Mouse (Mus musculus) stomach, embryonic 15.5 days (tissue): ENCODE results near the gene Hcar2. TPM values are rescaled to one million over a fixed set of nuclear protein-coding genes. Genes with fewer than 3 reads are reported as not detected.

Experiments used
- ATAC-seq: fragments of 200-750 bp; cut with Nextera tagmentation; 2 replicates; pipeline ENCODE4 v1.8.0; 2017; ENCODE audit warnings: low read depth, moderate number of reproducible peaks, moderate TSS enrichment; ENCODE audit not compliant: insufficient read depth, low FRiP score
- H3K27ac ChIP-seq: fragments of 300-500 bp; sonication (generic); 2 replicates; pipeline ENCODE4 v1.5.1; 2015; ENCODE audit warnings: mild to moderate bottlenecking, inconsistent platforms
- H3K27me3 ChIP-seq: fragments of 300-500 bp; sonication (generic); replicated peaks from 2 replicates; pipeline ENCODE4 v1.6.1; 2015; ENCODE audit warnings: inconsistent platforms
- H3K36me3 ChIP-seq: fragments of 300-500 bp; sonication (generic); 2 replicates; pipeline ENCODE4 v1.6.1; 2015; ENCODE audit warnings: inconsistent platforms
- H3K4me1 ChIP-seq: fragments of 300-500 bp; sonication (generic); 2 replicates; pipeline ENCODE4 v1.6.1; 2015; ENCODE audit warnings: inconsistent platforms
- H3K4me2 ChIP-seq: fragments of 300-500 bp; sonication (generic); 2 replicates; pipeline ENCODE4 v1.6.1; 2015; ENCODE audit warnings: mild to moderate bottlenecking, inconsistent platforms
- H3K4me3 ChIP-seq: fragments of 300-500 bp; sonication (generic); replicated peaks from 2 replicates; pipeline ENCODE4 v1.5.1; 2015; ENCODE audit warnings: inconsistent platforms
- H3K9ac ChIP-seq: fragments of 300-500 bp; sonication (generic); 2 replicates; pipeline ENCODE4 v1.6.1; 2015; ENCODE audit warnings: inconsistent platforms
- H3K9me3 ChIP-seq: fragments of 300-500 bp; sonication (generic); 2 replicates; pipeline ENCODE4 v1.6.1; 2016; ENCODE audit warnings: inconsistent platforms
- WGBS: fragments of 180-500 bp; shearing (Covaris S2); methylation state at CpG from one replicate; pipeline ENCODE4 v1.1.7; 2015; 5-methylcytosine and 5-hydroxymethylcytosine counted together
- polyA plus RNA-seq: library from polyadenylated mRNA; unstranded; fragments of >200 nt; fragmentation: Nextera tagmentation; extraction: Ambion mirVana; gene quantifications from 2 replicates; pipeline ENCODE4 v1.2.1, GENCODE M21; 2015

The Hcar2 gene
- polyA plus RNA-seq, 1 experiment from 2014 or later, result 4.4 TPM

DNA sequence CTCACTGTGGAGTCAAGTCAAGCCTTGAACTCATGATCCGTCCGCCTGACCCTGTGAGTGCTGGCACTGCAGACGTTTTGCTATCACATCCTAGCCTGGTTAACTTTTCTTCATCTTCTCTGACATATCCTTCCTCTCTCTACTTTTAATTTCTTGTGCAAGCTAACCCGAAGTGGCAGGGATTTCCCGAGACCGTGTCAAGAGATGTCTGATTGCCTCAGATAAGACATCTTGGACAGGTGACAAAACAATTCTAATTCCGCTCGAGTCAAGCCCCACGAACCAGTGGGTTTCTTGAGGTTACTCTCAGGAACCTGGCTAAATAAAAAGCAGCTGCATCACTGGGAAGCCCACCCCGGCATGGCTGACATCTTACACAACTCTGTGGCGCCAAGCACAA lies 6.5 kb downstream of the Hcar2 start:
- Histone ChIP-seq H3K9ac (no peak overlapping the region), H3K9me3 (no peaks in the 10 kb centered on the region), H3K4me1 (peaks cover 5% of the 10 kb centered on the region), H3K36me3 (no peaks in the 10 kb centered on the region), H3K27me3 (no peaks in the 10 kb centered on the region), H3K27ac (no peak overlapping the region), H3K4me3 (no peak overlapping the region), H3K4me2 (no peak overlapping the region)
- 72% methylated on average over 11 of the region's 11 CpGs for WGBS
- ATAC-seq, result no peak

DNA sequence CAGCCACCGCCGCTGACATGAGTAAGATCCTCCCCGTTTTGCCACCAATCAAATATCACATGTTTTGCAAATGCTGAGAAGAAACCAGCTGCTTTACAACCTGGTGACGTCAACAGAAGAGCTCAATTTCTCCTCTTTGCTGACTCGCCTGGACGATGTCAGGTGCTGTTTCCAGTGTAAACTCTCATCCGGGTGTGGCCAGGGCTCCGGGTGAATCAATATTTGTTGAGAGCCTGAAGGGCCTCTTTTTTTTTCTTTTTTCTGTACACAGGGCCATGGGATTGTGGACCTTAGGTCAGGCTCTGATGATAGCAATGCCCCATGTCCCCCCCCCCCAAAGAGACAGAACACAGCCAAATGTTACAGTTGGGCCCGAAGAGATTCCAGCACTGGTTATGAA lies 10.8 kb downstream of the Hcar2 start:
- no peaks in the 10 kb centered on the region for H3K9me3 ChIP-seq
- no peak overlapping the region for H3K4me3 ChIP-seq
- no peak overlapping the region for H3K9ac ChIP-seq
- no peaks in the 10 kb centered on the region for H3K27me3 ChIP-seq
- peak overlapping the region; percentile 49; the same call in 1 of the 2 replicates for H3K27ac ChIP-seq
- H3K4me1 ChIP-seq, result peaks cover 5% of the 10 kb centered on the region
- 61% methylated on average over 9 of the region's 9 CpGs for whole genome bisulfite sequencing
- peak overlapping the region; percentile 17; the same call in 1 of the 2 replicates for H3K4me2 ChIP-seq
- ATAC-seq, result peak; percentile 88
- no peaks in the 10 kb centered on the region for H3K36me3 ChIP-seq

DNA sequence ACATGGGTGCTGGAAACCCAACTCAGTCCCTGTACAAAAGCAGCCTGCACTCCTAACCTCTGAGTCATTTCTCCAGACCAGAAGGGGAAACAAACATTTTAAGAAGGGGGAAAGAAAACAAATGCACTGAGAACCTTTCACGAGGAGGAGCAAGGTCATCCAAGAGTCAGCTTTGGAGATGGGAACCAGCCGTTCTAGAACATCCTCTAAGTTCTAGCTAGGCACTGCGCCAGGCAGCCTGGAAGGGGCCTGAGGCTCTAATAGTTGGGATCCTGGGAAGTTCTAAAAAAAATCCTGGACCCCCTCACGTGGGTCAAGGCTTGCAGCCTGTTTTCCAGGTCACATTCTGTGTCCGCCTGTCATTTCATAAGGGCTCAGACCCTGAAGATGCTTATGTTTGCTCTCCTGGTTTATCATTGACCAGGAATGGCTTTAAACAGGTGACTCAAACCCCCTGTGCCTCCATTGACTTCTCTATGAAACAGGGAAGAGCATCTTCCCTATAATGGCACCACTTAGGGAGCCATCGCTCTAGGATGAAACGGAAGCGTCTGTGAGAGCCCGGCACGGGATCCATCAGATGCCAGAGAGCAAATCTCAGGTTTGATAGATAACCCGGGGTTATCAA lies 11.3 kb downstream of the Hcar2 start:
- no peak overlapping the region for H3K4me3 ChIP-seq
- 66% methylated on average over 11 of the region's 11 CpGs for WGBS
- H3K4me1 ChIP-seq, result peaks cover 5% of the 10 kb centered on the region
- H3K27me3 ChIP-seq, result no peaks in the 10 kb centered on the region
- no peaks in the 10 kb centered on the region for H3K9me3 ChIP-seq
- ATAC-seq, result no peak
- H3K36me3 ChIP-seq, result no peaks in the 10 kb centered on the region
- H3K9ac ChIP-seq, result no peak overlapping the region
- peak overlapping the region; percentile 49; the same call in 1 of the 2 replicates for H3K27ac ChIP-seq
- peak overlapping the region; percentile 17; the same call in 1 of the 2 replicates for H3K4me2 ChIP-seq

DNA sequence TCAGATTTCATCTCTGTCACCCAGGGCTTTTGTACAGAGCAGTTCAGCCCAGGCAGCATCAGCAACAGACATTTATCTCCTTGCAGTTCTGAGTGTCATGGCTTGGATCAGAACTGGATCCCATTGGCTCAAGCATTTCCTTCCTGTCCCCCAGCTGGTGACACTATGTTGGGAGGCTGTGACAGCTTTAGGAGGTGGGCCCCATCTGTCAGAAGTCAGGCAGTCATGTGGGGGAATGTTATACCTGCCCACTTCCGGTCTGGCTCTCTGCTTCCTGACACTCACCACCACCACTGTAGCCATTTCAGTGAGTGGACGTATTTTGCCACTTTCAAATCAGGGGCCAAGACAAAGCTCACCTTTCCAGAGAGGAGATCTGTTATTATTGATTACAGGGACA lies 13.9 kb downstream of the Hcar2 start:
- no peak for ATAC-seq
- H3K36me3 ChIP-seq, result no peaks in the 10 kb centered on the region
- peaks cover 5% of the 10 kb centered on the region for H3K4me1 ChIP-seq
- H3K27ac ChIP-seq, result no peak overlapping the region
- H3K4me3 ChIP-seq, result no peak overlapping the region
- no peaks in the 10 kb centered on the region for H3K27me3 ChIP-seq
- no peaks in the 10 kb centered on the region for H3K9me3 ChIP-seq
- no peak overlapping the region for H3K4me2 ChIP-seq
- no peak overlapping the region for H3K9ac ChIP-seq
- 32% methylated on average over 2 of the region's 2 CpGs for WGBS

DNA sequence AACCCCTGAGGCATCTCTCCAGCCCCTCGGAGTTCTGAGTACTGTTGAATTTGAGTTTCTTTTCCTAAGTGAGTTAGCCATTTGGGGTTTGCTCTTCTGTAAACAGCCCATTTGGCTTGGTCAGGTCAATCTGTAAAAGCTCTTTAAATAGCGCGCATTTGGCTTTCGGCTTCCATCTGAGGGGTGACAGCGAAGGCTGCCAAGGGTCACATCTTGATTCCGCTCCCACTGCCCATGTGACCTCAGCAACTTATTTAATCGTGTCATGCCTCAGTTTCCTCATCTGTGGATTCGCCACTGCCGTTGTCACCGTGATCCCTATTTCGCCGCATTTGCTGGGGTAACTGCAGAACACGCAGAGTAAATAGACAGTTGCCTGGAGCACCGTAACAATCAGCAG lies 21.0 kb downstream of the Hcar2 start:
- Histone ChIP-seq H3K4me3 (no peak overlapping the region), H3K27ac (peak overlapping the region; percentile 61), H3K9ac (no peak overlapping the region), H3K4me1 (0 out of 2 replicates have a peak, but pooled peaks cover 8% of the 10 kb centered on the region), H3K36me3 (no peaks in the 10 kb centered on the region), H3K27me3 (no peaks in the 10 kb centered on the region), H3K9me3 (no peaks in the 10 kb centered on the region), H3K4me2 (no peak overlapping the region)
- no peak for ATAC-seq
- 71% methylated on average over 14 of the region's 14 CpGs for WGBS

DNA sequence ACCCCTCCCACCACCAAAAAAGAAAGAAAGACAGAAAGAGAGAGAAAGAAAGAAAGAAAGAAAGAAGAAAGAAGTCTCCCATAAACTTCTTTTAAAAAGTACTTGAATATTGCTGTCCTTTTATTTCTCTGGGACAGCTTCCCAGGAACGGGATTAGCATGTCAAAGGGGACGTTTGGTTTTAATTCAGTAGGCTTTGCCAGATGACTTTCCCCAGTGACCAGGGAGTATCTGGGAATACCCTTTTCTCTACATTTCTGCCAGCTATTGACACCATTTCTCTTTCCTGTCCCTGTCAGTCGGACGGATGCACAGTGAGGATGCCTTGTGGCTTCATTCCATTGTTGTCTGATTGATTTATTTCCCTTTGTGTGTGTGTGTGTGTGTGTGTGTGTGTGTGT lies 21.5 kb downstream of the Hcar2 start:
- Histone ChIP-seq H3K27ac (peak overlapping the region; percentile 61), H3K4me1 (0 out of 2 replicates have a peak, but pooled peaks cover 8% of the 10 kb centered on the region), H3K4me2 (no peak overlapping the region), H3K9me3 (no peaks in the 10 kb centered on the region), H3K4me3 (no peak overlapping the region), H3K27me3 (no peaks in the 10 kb centered on the region), H3K9ac (no peak overlapping the region), H3K36me3 (no peaks in the 10 kb centered on the region)
- 44% methylated on average over 4 of the region's 4 CpGs for WGBS
- ATAC-seq, result no peak

DNA sequence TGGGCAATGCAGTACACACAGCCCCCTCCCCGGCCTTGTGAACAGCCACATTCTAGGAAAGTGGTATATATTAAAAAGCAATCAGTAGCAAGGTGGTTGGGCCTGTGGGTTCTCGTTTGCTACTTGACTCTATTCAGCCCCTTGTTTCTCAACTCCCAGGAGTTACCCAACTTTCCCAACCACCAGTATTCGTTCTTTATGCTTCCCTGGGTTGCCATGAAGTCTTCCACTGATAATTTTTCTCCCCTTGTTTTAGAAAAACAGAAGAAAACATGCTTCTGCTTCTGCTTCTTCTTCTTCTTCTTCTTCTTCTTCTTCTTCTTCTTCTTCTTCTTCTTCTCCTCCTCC lies 22.4 kb downstream of the Hcar2 start:
- 66% methylated on average over 3 of the region's 3 CpGs for WGBS
- Histone ChIP-seq H3K4me3 (no peak overlapping the region), H3K27me3 (no peaks in the 10 kb centered on the region), H3K4me2 (no peak overlapping the region), H3K27ac (no peak overlapping the region), H3K9me3 (no peaks in the 10 kb centered on the region), H3K36me3 (no peaks in the 10 kb centered on the region), H3K4me1 (0 out of 2 replicates have a peak, but pooled peaks cover 12% of the 10 kb centered on the region), H3K9ac (no peak overlapping the region)
- ATAC-seq, result no peak

DNA sequence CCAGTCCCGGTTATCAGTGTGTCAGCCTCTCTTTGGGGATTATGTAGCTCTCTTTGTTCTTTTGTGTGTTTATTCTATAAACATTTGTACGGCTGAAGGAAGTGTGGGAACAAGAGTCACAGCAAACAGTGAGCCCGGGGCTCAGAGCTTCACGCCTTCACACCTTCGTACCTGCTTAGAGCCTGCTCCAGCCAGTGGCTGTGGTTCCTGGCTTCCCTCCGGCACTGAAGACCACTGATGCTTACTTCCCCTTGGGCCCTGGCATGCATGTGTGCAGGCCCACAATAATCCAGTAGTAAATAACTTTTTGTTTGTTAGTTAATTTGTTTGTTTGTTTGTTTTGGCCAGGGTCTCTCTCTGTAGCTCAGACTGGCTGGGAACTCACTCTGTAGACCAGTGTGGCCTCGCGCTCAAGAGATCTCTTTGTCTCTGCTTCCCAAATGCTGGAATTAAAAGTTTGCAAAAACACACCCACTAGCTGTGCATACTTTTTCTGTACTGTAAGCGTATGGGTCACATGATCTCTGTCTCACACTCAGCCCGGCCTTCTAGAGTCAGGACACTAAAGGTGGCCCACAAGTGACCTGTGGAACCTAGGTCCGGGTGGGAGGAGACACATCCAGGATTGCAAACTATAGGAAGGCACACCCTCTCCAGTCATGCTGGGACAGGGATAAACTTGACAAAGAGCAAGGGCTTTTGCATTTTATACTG lies 22.9 kb downstream of the Hcar2 start:
- no peaks in the 10 kb centered on the region for H3K36me3 ChIP-seq
- H3K27me3 ChIP-seq, result no peaks in the 10 kb centered on the region
- no peak overlapping the region for H3K4me2 ChIP-seq
- H3K9ac ChIP-seq, result no peak overlapping the region
- ATAC-seq, result peak; percentile 47; the same call in 1 of the 2 replicates
- H3K4me3 ChIP-seq, result no peak overlapping the region
- H3K27ac ChIP-seq, result peak overlapping the region; percentile 49
- 0 out of 2 replicates have a peak, but pooled peaks cover 14% of the 10 kb centered on the region for H3K4me1 ChIP-seq
- 50% methylated on average over 11 of the region's 11 CpGs for WGBS
- H3K9me3 ChIP-seq, result no peaks in the 10 kb centered on the region

DNA sequence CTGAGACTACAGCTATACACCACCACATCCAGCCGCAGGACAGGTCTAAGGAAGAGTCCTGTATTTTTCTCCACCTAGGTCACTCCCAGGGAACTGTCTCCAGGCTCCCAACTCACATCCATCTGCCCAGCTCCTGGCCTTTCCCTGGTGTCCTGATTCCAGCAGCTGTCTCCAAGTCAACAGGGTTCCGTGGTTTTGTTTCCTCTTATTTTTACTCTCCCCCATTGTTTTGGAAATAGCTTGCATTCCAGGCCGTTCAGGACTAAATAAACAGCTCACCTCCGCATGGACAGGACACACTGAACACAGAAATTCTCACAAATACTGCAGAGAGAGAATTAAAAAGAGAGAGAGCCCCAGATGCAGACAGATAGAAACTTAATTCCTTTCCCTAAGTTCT lies 27.9 kb downstream of the Hcar2 start:
- Histone ChIP-seq H3K36me3 (no peaks in the 10 kb centered on the region), H3K4me1 (0 out of 2 replicates have a peak, but pooled peaks cover 6% of the 10 kb centered on the region), H3K27ac (peak overlapping the region; percentile 21; the same call in 1 of the 2 replicates), H3K4me3 (no peak overlapping the region), H3K9ac (no peak overlapping the region), H3K27me3 (no peaks in the 10 kb centered on the region), H3K9me3 (no peaks in the 10 kb centered on the region), H3K4me2 (no peak overlapping the region)
- WGBS, result 40% methylated on average over 4 of the region's 4 CpGs
- ATAC-seq, result no peak

DNA sequence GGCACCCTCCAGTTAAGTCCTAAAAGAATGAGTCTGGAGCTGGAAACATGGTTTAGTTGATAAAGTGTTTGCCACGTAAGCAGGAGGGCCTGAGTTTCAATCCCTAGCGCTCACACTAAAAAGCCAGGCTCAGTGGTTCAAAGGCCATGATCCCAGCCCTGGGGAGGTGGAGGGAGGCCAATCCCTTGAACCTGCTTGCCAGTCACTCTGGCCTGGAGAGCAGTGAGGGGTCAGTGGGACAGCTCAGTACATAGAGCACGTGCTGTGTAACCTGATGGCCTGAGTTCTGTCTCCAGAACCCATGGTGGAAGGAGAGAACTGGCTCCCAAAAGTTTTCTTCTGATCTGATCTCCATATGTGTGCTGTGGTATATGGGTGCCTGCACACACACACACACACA lies 30.5 kb downstream of the Hcar2 start:
- Histone ChIP-seq H3K27me3 (no peaks in the 10 kb centered on the region), H3K4me2 (no peak overlapping the region), H3K9me3 (no peaks in the 10 kb centered on the region), H3K27ac (no peak overlapping the region), H3K4me3 (no peak overlapping the region), H3K9ac (no peak overlapping the region), H3K4me1 (0 out of 2 replicates have a peak, but pooled peaks cover 6% of the 10 kb centered on the region), H3K36me3 (no peaks in the 10 kb centered on the region)
- WGBS, result 74% methylated on average over 3 of the region's 3 CpGs
- no peak for ATAC-seq

DNA sequence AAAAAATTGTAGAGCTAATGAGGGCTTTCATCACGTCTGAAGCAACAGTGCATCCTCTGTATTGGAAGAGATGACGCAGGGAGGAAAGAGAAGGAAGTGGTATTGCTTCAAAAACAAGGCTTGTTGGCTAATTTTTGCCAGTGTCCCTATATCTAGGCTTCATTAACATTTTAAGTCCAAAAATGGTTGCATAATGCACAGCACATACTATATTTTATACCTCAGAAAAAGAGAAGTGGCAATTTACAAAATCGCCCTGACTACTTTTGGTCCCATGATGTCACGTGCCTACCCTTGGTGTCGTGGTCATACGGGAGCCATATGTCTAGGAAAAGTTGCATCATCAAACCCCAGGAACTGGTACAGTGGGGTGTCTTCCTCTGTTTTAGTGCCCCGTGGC lies 33.0 kb downstream of the Hcar2 start:
- Histone ChIP-seq H3K4me2 (no peak overlapping the region), H3K27me3 (no peaks in the 10 kb centered on the region), H3K9ac (no peak overlapping the region), H3K9me3 (no peaks in the 10 kb centered on the region), H3K36me3 (no peaks in the 10 kb centered on the region), H3K4me1 (no peaks in the 10 kb centered on the region), H3K4me3 (no peak overlapping the region), H3K27ac (no peak overlapping the region)
- WGBS, result 83% methylated on average over 7 of the region's 7 CpGs
- ATAC-seq, result no peak

DNA sequence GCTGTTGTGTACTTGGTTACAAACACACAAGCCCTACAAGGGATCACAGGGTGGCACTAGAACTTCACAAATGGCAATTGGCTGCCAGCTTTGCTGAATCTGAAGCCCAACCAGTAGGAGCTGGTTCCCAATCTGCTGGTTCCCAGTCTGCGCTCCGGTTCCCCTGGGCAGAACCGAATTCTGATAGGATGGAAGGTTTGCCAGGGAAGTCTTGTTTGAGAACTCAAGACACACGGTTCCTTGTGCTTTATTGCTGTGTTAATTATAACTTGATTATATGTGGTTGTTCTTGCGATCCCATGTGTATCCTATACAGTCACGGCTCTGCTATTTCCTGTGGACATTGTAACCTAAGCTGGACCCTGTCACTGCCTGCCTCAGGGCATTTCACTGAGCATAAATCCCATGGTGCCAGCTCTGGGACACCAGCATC lies 37.6 kb downstream of the Hcar2 start:
- 71% methylated on average over 6 of the region's 6 CpGs for WGBS
- Histone ChIP-seq H3K27ac (no peak overlapping the region), H3K36me3 (no peaks in the 10 kb centered on the region), H3K9me3 (no peaks in the 10 kb centered on the region), H3K27me3 (no peaks in the 10 kb centered on the region), H3K4me2 (no peak overlapping the region), H3K4me3 (no peak overlapping the region), H3K9ac (no peak overlapping the region), H3K4me1 (no peaks in the 10 kb centered on the region)
- ATAC-seq, result no peak
